Mouse (Mus musculus) lung, adult 2 months (tissue): Measurements from ENCODE around the gene Lin28b. TPM values are rescaled to one million over a fixed set of nuclear protein-coding genes. Genes with fewer than 3 reads are reported as not detected.
"Not testable (repeated sequence)": the region's sequence is repeated elsewhere in the genome, so short reads cannot be mapped to it uniquely, and the experiment has no call there.

Source experiments
- DNase-seq: peaks from one replicate; pipeline ENCODE4 v3.0.0; 2022
- H3K4me1 ChIP-seq: fragments of 200-500 bp; 2 replicates; pipeline ENCODE4 v1.6.1; 2011; ENCODE audit warnings: low read length; ENCODE audit not compliant: control insufficient read depth, insufficient read depth
- H3K4me3 ChIP-seq: fragments of 200-500 bp; replicated peaks from 2 replicates; pipeline ENCODE3; 2011; ENCODE audit warnings: low read depth, mild to moderate bottlenecking, control low read depth, low read length; ENCODE audit errors: extremely low read depth
- CTCF ChIP-seq: fragments of 200-500 bp; IDR thresholded peaks from 2 replicates; pipeline ENCODE4 v1.5.1; 2011; ENCODE audit warnings: mild to moderate bottlenecking, low read length, control low read depth; ENCODE audit not compliant: insufficient read depth
- POLR2A ChIP-seq: fragments of 200-500 bp; IDR thresholded peaks from 2 replicates; pipeline ENCODE4 v1.6.1; 2011; ENCODE audit warnings: low read depth, mild to moderate bottlenecking, control low read depth, low read length, borderline replicate concordance; ENCODE audit errors: extremely low read depth
- WGBS: fragments of 180-500 bp; shearing (Covaris S2); methylation state at CpG from one replicate; pipeline ENCODE4 v1.1.7; 2018; 5-methylcytosine and 5-hydroxymethylcytosine counted together
- polyA plus RNA-seq: library from polyadenylated mRNA; depleted of rRNA; stranded (reverse); fragments of >200 nt; gene quantifications from 2 replicates; pipeline ENCODE4 v1.2.3, GENCODE M21; 2012

Gene Lin28b
- polyA plus RNA-seq, 1 experiment: not detected

DNA sequence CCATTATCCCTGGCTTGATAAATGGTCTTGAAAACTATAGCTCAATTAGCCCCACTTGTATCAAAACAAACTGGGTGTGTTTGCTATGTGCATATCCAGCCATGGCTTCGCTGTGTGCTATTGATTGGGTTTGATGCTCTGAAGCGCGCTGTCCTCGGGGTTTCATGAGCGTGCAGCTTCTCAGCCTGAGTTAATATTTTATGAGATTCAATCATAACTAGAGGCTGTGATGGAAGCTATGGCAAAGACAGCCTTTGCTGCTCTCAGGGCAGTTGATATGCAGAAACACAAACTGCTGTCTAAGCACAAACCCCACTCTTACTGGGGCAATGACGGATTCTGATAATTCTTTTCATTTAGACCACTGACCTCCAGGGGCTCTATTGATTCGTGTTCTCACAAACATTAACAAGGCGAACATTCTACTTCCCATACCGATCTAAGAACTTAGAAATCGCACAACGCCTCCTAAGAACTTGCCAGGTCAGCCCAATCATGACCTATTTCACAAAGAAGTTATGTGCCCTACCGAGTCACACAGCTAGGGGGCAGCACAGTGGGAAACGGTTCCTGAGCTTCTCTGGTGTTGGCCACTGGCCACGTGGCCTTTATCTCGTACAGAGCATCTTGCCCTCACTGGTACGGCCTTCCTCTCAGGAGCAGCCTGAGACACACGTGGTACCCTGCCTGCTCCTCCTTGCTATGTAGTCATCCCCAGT is 119.0 kb downstream of the Lin28b start:
- no peak overlapping the region for H3K4me3 ChIP-seq
- no peaks in the 10 kb centered on the region for H3K4me1 ChIP-seq
- no peak for DNase-seq
- TF ChIP-seq CTCF (no peak), POLR2A (no peak)
- 84% methylated on average over 17 of the region's 17 CpGs for WGBS

GRCm38 (mm10) chr10:45363396-45363795 is 122.8 kb downstream of the Lin28b start:
- DNase-seq: no peak
- no peak overlapping the region for H3K4me3 ChIP-seq
- H3K4me1 ChIP-seq: no peaks in the 10 kb centered on the region
- TF ChIP-seq CTCF (no peak), POLR2A (no peak)
- WGBS: 40% methylated on average over 5 of the region's 5 CpGs

DNA sequence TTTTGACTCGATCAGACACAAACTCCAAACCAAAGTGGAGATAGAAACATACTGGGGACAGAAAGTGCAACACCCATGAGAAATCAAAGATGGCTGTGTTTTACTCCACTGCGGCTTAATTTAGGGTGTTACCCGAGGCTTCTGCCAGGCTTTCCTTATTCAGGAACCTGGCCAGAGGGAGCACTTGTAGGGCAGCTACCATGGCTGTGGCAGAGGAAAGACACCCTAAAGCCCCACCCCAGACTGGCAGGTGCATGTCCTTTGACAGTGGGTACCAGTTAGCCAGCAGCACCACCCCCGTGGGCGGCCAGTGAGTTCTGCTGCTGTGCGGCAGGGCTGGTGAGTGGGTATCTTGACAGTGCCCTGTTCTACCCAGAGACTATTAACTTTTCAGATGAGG is 130.1 kb downstream of the Lin28b start:
- Histone ChIP-seq H3K4me3 (no peak overlapping the region), H3K4me1 (no peaks in the 10 kb centered on the region)
- TF ChIP-seq CTCF (no peak), POLR2A (no peak)
- DNase-seq: no peak
- WGBS: 88% methylated on average over 6 of the region's 6 CpGs

- 80% methylated on average over 3 of the region's 3 CpGs for WGBS
- DNase-seq, H3K4me3 ChIP-seq, H3K4me1 ChIP-seq: not testable (repeated sequence)
These were observed 138.1 kb downstream of the Lin28b start for GRCm38 (mm10) chr10:45348143-45348542.

DNA sequence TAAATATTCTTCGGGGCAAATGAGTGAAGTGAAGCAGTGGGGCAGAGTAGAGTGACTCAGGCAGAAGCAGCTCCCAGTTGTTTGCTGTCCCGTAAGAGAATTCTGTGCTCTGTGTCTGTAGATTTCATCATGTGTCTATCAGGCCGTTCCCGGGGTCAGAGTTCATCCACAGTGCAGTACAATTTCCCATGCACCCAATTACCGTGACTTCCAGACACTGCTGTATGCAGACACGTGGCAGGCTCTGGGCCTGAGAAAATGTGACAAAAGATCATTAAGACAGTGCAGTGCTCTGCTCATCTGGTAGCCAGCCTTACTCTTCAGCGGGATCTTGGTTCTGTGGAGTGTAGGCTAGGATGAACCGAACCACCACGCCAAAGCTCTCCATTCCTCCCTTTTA is 141.0 kb downstream of the Lin28b start:
- no peak for DNase-seq
- TF ChIP-seq CTCF (no peak), POLR2A (no peak)
- no peaks in the 10 kb centered on the region for H3K4me1 ChIP-seq
- no peak overlapping the region for H3K4me3 ChIP-seq
- WGBS: 81% methylated on average over 9 of the region's 9 CpGs

GRCm38 (mm10) chr10:45344381-45344780 is 141.8 kb downstream of the Lin28b start:
- no peak overlapping the region for H3K4me3 ChIP-seq
- no peak for DNase-seq
- H3K4me1 ChIP-seq: no peaks in the 10 kb centered on the region
- WGBS: 88% methylated on average over 4 of the region's 4 CpGs
- TF ChIP-seq CTCF (no peak), POLR2A (no peak)

DNA sequence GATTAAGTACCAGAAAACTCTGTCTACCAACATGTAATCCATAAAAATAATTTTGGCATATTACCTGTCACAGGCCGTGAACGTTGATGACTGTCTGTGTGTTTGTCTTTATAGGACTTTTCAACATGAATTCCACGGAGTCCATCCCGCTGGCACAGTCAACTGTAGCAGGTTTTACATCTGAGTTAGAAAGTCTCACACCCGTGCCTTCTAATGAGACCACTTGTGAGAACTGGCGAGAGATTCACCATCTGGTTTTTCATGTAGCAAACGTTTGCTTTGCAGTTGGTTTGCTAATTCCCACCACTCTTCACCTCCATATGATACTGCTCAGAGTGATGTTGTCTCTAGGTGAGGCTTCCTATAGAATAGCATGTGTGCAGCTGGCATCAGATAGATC is 147.1 kb downstream of the Lin28b start:
- H3K4me3 ChIP-seq: no peak overlapping the region
- H3K4me1 ChIP-seq: no peaks in the 10 kb centered on the region
- 71% methylated on average over 7 of the region's 7 CpGs for WGBS
- no peak for TF ChIP-seq POLR2A
- TF ChIP-seq CTCF: no peak
- no peak for DNase-seq

- 2% methylated on average over 116 of the region's 116 CpGs for WGBS
- TF ChIP-seq CTCF: no peak
- no peak for TF ChIP-seq POLR2A
- no peaks in the 10 kb centered on the region for H3K4me1 ChIP-seq
- no peak within 1 kb of the TSS for H3K4me3 ChIP-seq
- no peak for DNase-seq
These were observed 150.5 kb downstream of the Lin28b start, which contains the start of gene Bves for GRCm38 (mm10) chr10:45335434-45336422. Gene Bves (plus strand): TSS chr10:45335772.

DNA sequence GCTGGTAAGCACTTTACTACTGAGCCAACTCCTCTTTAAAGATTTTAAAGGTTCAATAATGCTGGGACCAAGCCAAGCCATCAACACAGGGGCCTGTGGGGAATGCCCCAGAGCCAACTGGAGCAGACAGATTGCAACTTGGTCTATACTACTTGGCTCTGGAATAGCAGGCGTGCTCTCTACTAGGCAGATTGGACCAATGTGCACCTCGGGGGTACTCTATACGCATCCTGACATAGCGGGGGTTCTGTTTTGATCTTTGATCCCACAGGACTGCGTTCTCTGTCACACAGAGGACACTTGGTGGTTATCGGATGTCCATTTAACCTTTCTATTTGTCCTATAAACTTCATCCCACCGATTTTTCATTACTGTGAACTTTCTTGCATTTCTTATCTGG is 151.3 kb downstream of the Lin28b start:
- TF ChIP-seq POLR2A (no peak), CTCF (no peak)
- H3K4me3 ChIP-seq: no peak overlapping the region
- DNase-seq: no peak
- no peaks in the 10 kb centered on the region for H3K4me1 ChIP-seq
- WGBS: 27% methylated on average over 7 of the region's 7 CpGs
